Mouse (Mus musculus) right cerebral cortex, postnatal 10 days (tissue): Measurements from ENCODE around the gene Ctu2.
A peak's percentile ranks its signal among the peaks of the same experiment; 100 is the strongest.

Experiments
- DNase-seq, 2 experiments: peaks; one replicate each; pipeline ENCODE4 v3.0.0; 2021; ENCODE audit warnings: low spot score in 2 of 2

Gene Ctu2

GRCm38 (mm10) chr8:122475580-122476320, at the start of gene Ctu2, which contains the start of gene Rnf166:
Ctu2 (plus strand) TSS chr8:122476143.
Rnf166 (minus strand) TSS chr8:122476064.
- peak; percentile 94 to 96 for DNase-seq

- no peak for DNase-seq
Measured at GRCm38 (mm10) chr8:122426145-122426544, 49.8 kb upstream of the Ctu2 start.

- no peak for DNase-seq
Measured at GRCm38 (mm10) chr8:122427607-122428006, 48.3 kb upstream of the Ctu2 start.

- DNase-seq = no peak
Measured at GRCm38 (mm10) chr8:122428163-122428562, 47.8 kb upstream of the Ctu2 start.

GRCm38 (mm10) chr8:122430058-122430636, 45.8 kb upstream of the Ctu2 start:
- DNase-seq = no peak

- no peak for DNase-seq
Measured at GRCm38 (mm10) chr8:122430646-122431045, 45.3 kb upstream of the Ctu2 start.

- DNase-seq = no peak
Measured at GRCm38 (mm10) chr8:122431694-122432442, 44.1 kb upstream of the Ctu2 start.

GRCm38 (mm10) chr8:122432443-122433268, 43.3 kb upstream of the Ctu2 start, which contains the start of gene Cyba:
Cyba (minus strand) TSS chr8:122432930.
- no peak for DNase-seq

- DNase-seq = no peak
Measured at GRCm38 (mm10) chr8:122433269-122433905, 42.6 kb upstream of the Ctu2 start.

GRCm38 (mm10) chr8:122435375-122435774, 40.6 kb upstream of the Ctu2 start:
- no peak for DNase-seq

- no peak for DNase-seq
Measured at GRCm38 (mm10) chr8:122436146-122436545, 39.8 kb upstream of the Ctu2 start.

- no peak for DNase-seq
Measured at GRCm38 (mm10) chr8:122436586-122437125, 39.3 kb upstream of the Ctu2 start.

GRCm38 (mm10) chr8:122437708-122438331, 38.1 kb upstream of the Ctu2 start:
- no peak for DNase-seq

GRCm38 (mm10) chr8:122439336-122439735, 36.6 kb upstream of the Ctu2 start:
- DNase-seq = no peak

- peak in 1 of 2 experiments; percentile 20 for DNase-seq
Measured at GRCm38 (mm10) chr8:122441326-122441725, 34.6 kb upstream of the Ctu2 start.

- no peak for DNase-seq
Measured at GRCm38 (mm10) chr8:122442356-122442755, 33.6 kb upstream of the Ctu2 start.

GRCm38 (mm10) chr8:122442781-122443180, 33.2 kb upstream of the Ctu2 start:
- no peak for DNase-seq

GRCm38 (mm10) chr8:122443262-122444006, 32.5 kb upstream of the Ctu2 start, which contains the start of gene Mvd:
Mvd (minus strand) TSS chr8:122443422.
- DNase-seq = peak; percentile 100

- DNase-seq = peak; percentile 90 to 93
Measured at GRCm38 (mm10) chr8:122444058-122444748, 31.7 kb upstream of the Ctu2 start.
